Mouse (Mus musculus) adrenal gland, postnatal 10 days (tissue): ENCODE measurements around the gene Dapk3. TPM values are rescaled to one million over a fixed set of nuclear protein-coding genes. Genes with fewer than 3 reads are reported as not detected.
"Not testable (repeated sequence)": the region's sequence is repeated elsewhere in the genome, so short reads cannot be mapped to it uniquely, and the experiment has no call there.

Experiments used
- DNase-seq: peaks from one replicate; pipeline ENCODE4 v3.0.0; 2021; ENCODE audit warnings: mixed read lengths
- total RNA-seq, 2 experiments: library from RNA; stranded (reverse); gene quantifications; 2 replicates each; pipeline ENCODE4 v1.2.3; 2021

Gene Dapk3
- total RNA-seq, 2 experiments from 2014 or later, result 55.3 to 55.6 TPM

GRCm38 (mm10) chr10:81200141-81200540 is 17.3 kb downstream of the Dapk3 start:
- DNase-seq, result no peak

GRCm38 (mm10) chr10:81200605-81201287 is 17.9 kb downstream of the Dapk3 start:
- no peak for DNase-seq

- no peak for DNase-seq
Observed at GRCm38 (mm10) chr10:81201807-81202758, 19.3 kb downstream of the Dapk3 start, which contains the start of gene Nmrk2. TSS of gene Nmrk2 (minus strand) at chr10:81202051.

GRCm38 (mm10) chr10:81202978-81203720 is 20.3 kb downstream of the Dapk3 start:
- DNase-seq, result no peak

GRCm38 (mm10) chr10:81204137-81204536 is 21.3 kb downstream of the Dapk3 start:
- no peak for DNase-seq

GRCm38 (mm10) chr10:81210154-81210553 is 27.3 kb downstream of the Dapk3 start:
- DNase-seq, result no peak

GRCm38 (mm10) chr10:81216260-81216659 is 33.5 kb downstream of the Dapk3 start:
- no peak for DNase-seq

- no peak for DNase-seq
Observed at GRCm38 (mm10) chr10:81216810-81217209, 34.0 kb downstream of the Dapk3 start.

GRCm38 (mm10) chr10:81217267-81217666 is 34.5 kb downstream of the Dapk3 start:
- DNase-seq, result peak; percentile 38

GRCm38 (mm10) chr10:81217964-81218363 is 35.2 kb downstream of the Dapk3 start:
- DNase-seq, result peak; percentile 81

GRCm38 (mm10) chr10:81221402-81222015 is 38.7 kb downstream of the Dapk3 start:
- DNase-seq, result no peak

- not testable (repeated sequence) for DNase-seq
Observed at GRCm38 (mm10) chr10:81223731-81224130, 40.9 kb downstream of the Dapk3 start.

- DNase-seq, result no peak
Observed at GRCm38 (mm10) chr10:81229735-81230437, 47.1 kb downstream of the Dapk3 start.

- DNase-seq, result no peak
Observed at GRCm38 (mm10) chr10:81230438-81231332, 47.9 kb downstream of the Dapk3 start, which contains the start of gene Atcay. TSS of gene Atcay (minus strand) at chr10:81230833.

GRCm38 (mm10) chr10:81231436-81231835 is 48.6 kb downstream of the Dapk3 start:
- no peak for DNase-seq

GRCm38 (mm10) chr10:81232580-81233225 is 49.9 kb downstream of the Dapk3 start, which contains the start of gene Zfr2:
TSS of gene Zfr2 (plus strand) at chr10:81233155.
- peak; percentile 94 for DNase-seq

- no peak for DNase-seq
Observed at GRCm38 (mm10) chr10:81233226-81233585, 50.4 kb downstream of the Dapk3 start.

- no peak for DNase-seq
Observed at GRCm38 (mm10) chr10:81234206-81234605, 51.4 kb downstream of the Dapk3 start.

GRCm38 (mm10) chr10:81236471-81237268 is 53.9 kb downstream of the Dapk3 start:
- DNase-seq, result no peak
